Mouse (Mus musculus): Measurements from ENCODE around the gene Crtc3. TPM values are rescaled to one million over a fixed set of nuclear protein-coding genes. Genes with fewer than 3 reads are reported as not detected.

Gene Crtc3
- polyA plus RNA-seq, 1 experiment from 2014 or later: 17.8 TPM

GRCm38 (mm10) chr7:80670889-80671288, 17.8 kb downstream of the Crtc3 start:
- WGBS: 85% methylated on average over 6 of the region's 6 CpGs
- no peak overlapping the region for H3K4me2 ChIP-seq (ENCODE audit: low read depth, low read length)
- peaks cover 31% of the 10 kb centered on the region for H3K4me1 ChIP-seq (ENCODE audit: control insufficient read depth, insufficient read depth, low read length)
- no peak overlapping the region for H3K4me3 ChIP-seq (ENCODE audit: low read length)
- no peak for ATAC-seq (replicated peaks; ENCODE audit: extremely low read depth, insufficient read depth, low FRiP score)
- no peak overlapping the region for H3K27ac ChIP-seq (ENCODE audit: low read length)
- H3K9ac ChIP-seq (ENCODE audit: low read length): no peak overlapping the region
- H3K36me3 ChIP-seq (ENCODE audit: control insufficient read depth, insufficient read depth): peaks cover 9% of the 10 kb centered on the region; the same call in 1 of the 2 replicates
- no peaks in the 10 kb centered on the region for H3K9me3 ChIP-seq (replicated peaks; ENCODE audit: control insufficient read depth, low read length)
- no peaks in the 10 kb centered on the region for H3K27me3 ChIP-seq (ENCODE audit: control insufficient read depth, insufficient read depth, low read length)

DNA sequence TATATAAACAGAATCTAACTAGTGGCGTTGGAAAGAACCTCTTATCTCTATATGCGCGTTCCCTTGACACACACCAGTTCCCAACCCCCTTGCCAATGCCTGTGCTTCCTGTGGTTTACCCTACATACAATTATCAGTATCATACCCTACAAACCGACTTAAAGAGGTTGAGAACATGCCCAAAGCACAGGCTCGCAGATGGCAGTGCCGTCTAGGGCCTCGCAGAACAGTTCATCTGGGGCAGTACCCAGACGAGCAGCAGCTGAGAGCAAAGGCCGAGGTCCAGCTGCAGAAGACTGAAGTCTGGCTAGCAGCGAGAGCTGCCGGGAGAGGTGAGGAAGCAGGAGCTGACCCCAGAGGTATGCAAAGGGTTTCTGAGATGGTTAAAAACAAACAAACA, 21.5 kb downstream of the Crtc3 start:
- Histone ChIP-seq H3K27me3 (ENCODE audit: control insufficient read depth, insufficient read depth, low read length) (no peaks in the 10 kb centered on the region), H3K36me3 (ENCODE audit: control insufficient read depth, insufficient read depth) (0 out of 2 replicates have a peak, but pooled peaks cover under 1% of the 10 kb centered on the region), H3K4me1 (ENCODE audit: control insufficient read depth, insufficient read depth, low read length) (peaks cover 42% of the 10 kb centered on the region), H3K4me3 (ENCODE audit: low read length) (no peak overlapping the region), H3K9me3 (replicated peaks; ENCODE audit: control insufficient read depth, low read length) (no peaks in the 10 kb centered on the region), H3K9ac (ENCODE audit: low read length) (peak overlapping the region; percentile 59), H3K4me2 (ENCODE audit: low read depth, low read length) (peak overlapping the region; percentile 57), H3K27ac (ENCODE audit: low read length) (peak overlapping the region; percentile 97)
- ATAC-seq (replicated peaks; ENCODE audit: extremely low read depth, insufficient read depth, low FRiP score): peak; percentile 46; the same call in 1 of the 2 replicates
- 15% methylated on average over 11 of the region's 11 CpGs for WGBS

DNA sequence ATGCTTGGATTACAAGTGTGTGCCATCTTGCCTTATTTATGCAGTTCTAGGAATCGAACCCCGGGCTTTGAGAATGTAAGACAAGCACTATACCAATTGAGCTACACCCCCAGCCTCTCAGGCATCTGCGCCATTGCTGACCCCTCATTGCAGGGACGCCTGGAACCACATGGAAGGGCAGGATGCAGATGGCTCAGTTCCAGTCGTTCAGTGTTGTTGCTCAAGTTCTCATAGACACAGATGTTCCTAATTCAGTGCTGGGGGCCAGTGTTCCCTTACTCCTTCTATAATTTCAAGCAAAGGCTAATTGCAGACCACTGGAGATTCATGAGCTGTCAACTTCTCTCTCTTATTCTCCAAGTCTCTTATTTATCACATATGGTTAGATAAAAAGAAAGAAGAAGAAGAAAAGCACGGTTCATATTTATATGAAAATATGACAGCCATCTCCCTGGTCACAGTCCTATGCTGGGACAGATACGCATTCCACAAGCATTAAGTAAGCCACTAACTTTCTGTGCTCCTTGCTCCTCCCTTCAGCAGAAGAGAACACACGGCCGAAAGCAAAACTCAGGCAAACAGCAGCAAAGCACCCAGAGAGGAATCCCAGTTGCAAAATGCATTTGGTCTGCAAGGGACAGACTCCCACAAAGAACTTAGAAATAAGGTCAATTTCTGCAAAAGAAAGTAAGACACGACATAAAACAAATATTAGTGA, 22.3 kb downstream of the Crtc3 start:
- peak overlapping the region; percentile 97 for H3K27ac ChIP-seq (ENCODE audit: low read length)
- H3K4me1 ChIP-seq (ENCODE audit: control insufficient read depth, insufficient read depth, low read length): peaks cover 42% of the 10 kb centered on the region
- 34% methylated on average over 10 of the region's 10 CpGs for WGBS
- H3K27me3 ChIP-seq (ENCODE audit: control insufficient read depth, insufficient read depth, low read length): no peaks in the 10 kb centered on the region
- H3K4me2 ChIP-seq (ENCODE audit: low read depth, low read length): peak overlapping the region; percentile 57
- H3K9me3 ChIP-seq (replicated peaks; ENCODE audit: control insufficient read depth, low read length): no peaks in the 10 kb centered on the region
- peak; percentile 76 for ATAC-seq (replicated peaks; ENCODE audit: extremely low read depth, insufficient read depth, low FRiP score)
- H3K4me3 ChIP-seq (ENCODE audit: low read length): peak overlapping the region; percentile 18
- peak overlapping the region; percentile 59 for H3K9ac ChIP-seq (ENCODE audit: low read length)
- no peaks in the 10 kb centered on the region for H3K36me3 ChIP-seq (ENCODE audit: control insufficient read depth, insufficient read depth)

DNA sequence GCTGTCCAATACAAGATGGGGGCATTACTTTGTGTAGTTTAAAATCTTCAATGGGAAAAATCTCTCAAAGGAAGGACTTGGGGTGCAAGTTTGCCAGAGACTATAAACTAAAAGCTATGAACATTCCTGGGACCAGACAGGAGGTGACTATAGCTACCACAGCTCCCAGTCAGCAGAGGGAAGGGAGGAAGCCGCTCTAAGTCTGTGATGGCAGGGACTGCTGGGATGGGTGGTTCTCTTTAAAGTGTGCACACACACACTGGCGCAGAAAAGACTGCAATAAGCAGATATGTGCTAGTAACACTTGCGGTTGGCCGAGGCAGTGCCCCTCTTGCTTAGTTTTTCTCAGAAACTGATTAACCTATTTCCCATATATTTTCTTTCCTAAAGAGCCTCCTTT, 27.6 kb downstream of the Crtc3 start:
- H3K9ac ChIP-seq (ENCODE audit: low read length): no peak overlapping the region
- no peaks in the 10 kb centered on the region for H3K9me3 ChIP-seq (replicated peaks; ENCODE audit: control insufficient read depth, low read length)
- ATAC-seq (replicated peaks; ENCODE audit: extremely low read depth, insufficient read depth, low FRiP score): no peak
- no peaks in the 10 kb centered on the region for H3K36me3 ChIP-seq (ENCODE audit: control insufficient read depth, insufficient read depth)
- peaks cover 51% of the 10 kb centered on the region for H3K4me1 ChIP-seq (ENCODE audit: control insufficient read depth, insufficient read depth, low read length)
- H3K4me2 ChIP-seq (ENCODE audit: low read depth, low read length): no peak overlapping the region
- no peaks in the 10 kb centered on the region for H3K27me3 ChIP-seq (ENCODE audit: control insufficient read depth, insufficient read depth, low read length)
- 88% methylated on average over 4 of the region's 4 CpGs for WGBS
- H3K27ac ChIP-seq (ENCODE audit: low read length): peak overlapping the region; percentile 68
- H3K4me3 ChIP-seq (ENCODE audit: low read length): no peak overlapping the region

DNA sequence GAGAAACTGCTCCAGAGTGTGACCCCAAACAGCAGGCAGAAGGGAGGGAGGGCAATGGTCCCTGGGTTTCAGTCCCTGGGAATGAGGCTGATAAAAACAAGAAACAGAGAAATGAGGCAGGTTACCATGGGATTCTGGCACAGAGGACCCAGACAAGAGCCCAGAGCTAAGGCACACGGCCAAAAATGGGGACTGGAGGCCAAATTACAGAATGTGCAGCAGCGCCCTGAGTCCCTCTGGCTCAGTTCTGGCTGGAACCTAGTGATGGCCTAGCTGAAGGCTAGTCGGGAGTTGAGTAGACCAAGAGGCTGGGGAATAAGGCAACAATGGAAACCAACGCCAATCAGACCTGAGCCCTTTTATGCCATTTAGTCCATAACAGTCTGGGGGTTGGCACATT, 28.1 kb downstream of the Crtc3 start:
- Histone ChIP-seq H3K9me3 (replicated peaks; ENCODE audit: control insufficient read depth, low read length) (no peaks in the 10 kb centered on the region), H3K36me3 (ENCODE audit: control insufficient read depth, insufficient read depth) (no peaks in the 10 kb centered on the region), H3K4me1 (ENCODE audit: control insufficient read depth, insufficient read depth, low read length) (peaks cover 51% of the 10 kb centered on the region), H3K27me3 (ENCODE audit: control insufficient read depth, insufficient read depth, low read length) (no peaks in the 10 kb centered on the region), H3K4me2 (ENCODE audit: low read depth, low read length) (no peak overlapping the region), H3K27ac (ENCODE audit: low read length) (peak overlapping the region; percentile 68), H3K4me3 (ENCODE audit: low read length) (no peak overlapping the region), H3K9ac (ENCODE audit: low read length) (no peak overlapping the region)
- WGBS: 53% methylated on average over 4 of the region's 4 CpGs
- ATAC-seq (replicated peaks; ENCODE audit: extremely low read depth, insufficient read depth, low FRiP score): no peak; the same call in 1 of the 2 replicates

DNA sequence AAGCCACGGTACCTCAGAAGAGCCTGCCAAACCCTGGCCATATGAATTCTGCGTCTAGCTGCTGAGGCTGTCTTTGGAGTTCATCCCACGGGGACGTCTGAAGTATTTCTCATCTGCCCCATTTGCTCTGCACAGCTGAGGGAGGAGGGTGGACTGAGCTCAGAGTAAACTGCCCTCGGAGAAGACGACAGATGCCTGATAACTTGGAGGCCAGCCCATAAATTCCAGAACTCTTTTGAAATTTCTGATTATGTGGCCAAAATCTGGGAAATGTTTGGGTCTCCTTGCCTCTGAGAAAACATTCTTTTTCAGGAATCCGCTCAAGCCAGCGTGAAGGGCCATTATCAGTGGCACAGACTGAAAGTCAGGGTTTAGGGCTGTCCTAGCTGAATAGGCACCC, 30.8 kb downstream of the Crtc3 start:
- Histone ChIP-seq H3K27ac (ENCODE audit: low read length) (peak overlapping the region; percentile 85), H3K4me2 (ENCODE audit: low read depth, low read length) (0 out of 2 replicates have a peak overlapping the region, but pooled peaks have one; percentile 13), H3K9ac (ENCODE audit: low read length) (peak overlapping the region; percentile 43), H3K27me3 (ENCODE audit: control insufficient read depth, insufficient read depth, low read length) (no peaks in the 10 kb centered on the region), H3K36me3 (ENCODE audit: control insufficient read depth, insufficient read depth) (no peaks in the 10 kb centered on the region), H3K4me1 (ENCODE audit: control insufficient read depth, insufficient read depth, low read length) (peaks cover 64% of the 10 kb centered on the region), H3K4me3 (ENCODE audit: low read length) (no peak overlapping the region), H3K9me3 (replicated peaks; ENCODE audit: control insufficient read depth, low read length) (no peaks in the 10 kb centered on the region)
- peak; percentile 45 for ATAC-seq (replicated peaks; ENCODE audit: extremely low read depth, insufficient read depth, low FRiP score)
- WGBS: 25% methylated on average over 8 of the region's 8 CpGs

DNA sequence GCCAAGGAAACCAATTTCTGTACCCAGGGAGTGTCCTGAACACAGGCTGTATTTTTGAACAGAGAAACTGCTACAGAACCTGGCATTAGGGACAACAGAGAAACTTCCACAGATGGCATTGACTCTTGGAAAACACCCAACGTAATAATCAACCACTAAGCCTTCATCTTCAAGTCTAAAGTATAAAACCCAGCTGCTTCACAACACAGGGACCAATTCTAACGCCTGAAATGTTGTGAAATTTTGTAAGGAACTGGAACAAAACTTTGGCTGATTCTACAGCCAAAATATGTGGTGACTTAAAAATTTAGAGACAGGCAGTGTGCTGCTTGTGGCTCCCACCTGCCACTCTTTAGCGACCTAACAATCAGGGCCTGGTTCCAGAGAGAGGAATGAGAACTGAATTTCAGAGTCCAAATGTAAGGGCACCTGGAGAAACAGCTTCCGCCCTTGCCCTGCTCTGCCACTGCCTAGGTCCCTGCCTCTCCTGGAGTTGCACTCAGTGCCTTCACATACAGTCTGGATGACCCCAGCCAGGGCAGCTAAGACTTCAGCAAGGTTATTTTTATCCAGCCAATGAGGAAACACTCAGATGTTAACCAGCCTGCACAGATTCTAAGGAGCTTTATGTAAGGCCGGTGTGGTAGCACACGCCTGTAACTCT, 33.2 kb downstream of the Crtc3 start:
- WGBS: 39% methylated on average over 6 of the region's 6 CpGs
- Histone ChIP-seq H3K4me2 (ENCODE audit: low read depth, low read length) (peak overlapping the region; percentile 11; the same call in 1 of the 2 replicates), H3K4me3 (ENCODE audit: low read length) (no peak overlapping the region), H3K4me1 (ENCODE audit: control insufficient read depth, insufficient read depth, low read length) (peaks cover 61% of the 10 kb centered on the region), H3K9ac (ENCODE audit: low read length) (no peak overlapping the region; the same call in 1 of the 2 replicates), H3K27ac (ENCODE audit: low read length) (peak overlapping the region; percentile 79), H3K9me3 (replicated peaks; ENCODE audit: control insufficient read depth, low read length) (no peaks in the 10 kb centered on the region), H3K36me3 (ENCODE audit: control insufficient read depth, insufficient read depth) (no peaks in the 10 kb centered on the region), H3K27me3 (ENCODE audit: control insufficient read depth, insufficient read depth, low read length) (no peaks in the 10 kb centered on the region)
- ATAC-seq (replicated peaks; ENCODE audit: extremely low read depth, insufficient read depth, low FRiP score): peak; percentile 69

DNA sequence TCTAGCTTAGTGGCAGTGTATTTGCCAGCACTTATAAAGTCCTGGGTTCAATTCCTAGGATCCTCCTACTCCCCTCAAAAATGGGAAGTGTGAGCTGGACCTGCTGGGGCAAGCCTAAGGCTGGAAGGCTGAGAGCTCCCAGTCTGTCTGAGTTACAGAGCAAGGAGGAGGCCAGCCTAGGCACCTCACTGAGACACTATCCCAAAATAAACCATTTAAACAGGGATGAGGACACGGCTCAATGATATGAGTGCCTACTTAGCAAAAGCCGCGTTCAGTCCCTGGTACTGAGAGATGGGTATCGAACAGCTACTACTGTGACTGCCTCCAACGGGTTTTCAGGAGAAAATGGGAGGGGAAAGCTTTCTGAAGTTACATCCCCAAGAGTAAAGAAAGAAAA, 33.8 kb downstream of the Crtc3 start:
- Histone ChIP-seq H3K4me2 (ENCODE audit: low read depth, low read length) (no peak overlapping the region), H3K4me3 (ENCODE audit: low read length) (no peak overlapping the region), H3K4me1 (ENCODE audit: control insufficient read depth, insufficient read depth, low read length) (peaks cover 57% of the 10 kb centered on the region), H3K36me3 (ENCODE audit: control insufficient read depth, insufficient read depth) (no peaks in the 10 kb centered on the region), H3K27me3 (ENCODE audit: control insufficient read depth, insufficient read depth, low read length) (no peaks in the 10 kb centered on the region), H3K27ac (ENCODE audit: low read length) (peak overlapping the region; percentile 79; the same call in 1 of the 2 replicates), H3K9ac (ENCODE audit: low read length) (no peak overlapping the region), H3K9me3 (replicated peaks; ENCODE audit: control insufficient read depth, low read length) (no peaks in the 10 kb centered on the region)
- ATAC-seq (replicated peaks; ENCODE audit: extremely low read depth, insufficient read depth, low FRiP score): no peak; the same call in 1 of the 2 replicates
- WGBS: 49% methylated on average over 5 of the region's 5 CpGs

GRCm38 (mm10) chr7:80654393-80654792, 34.3 kb downstream of the Crtc3 start:
- Histone ChIP-seq H3K27me3 (ENCODE audit: control insufficient read depth, insufficient read depth, low read length) (no peaks in the 10 kb centered on the region), H3K9me3 (replicated peaks; ENCODE audit: control insufficient read depth, low read length) (no peaks in the 10 kb centered on the region), H3K27ac (ENCODE audit: low read length) (no peak overlapping the region), H3K4me3 (ENCODE audit: low read length) (no peak overlapping the region), H3K4me2 (ENCODE audit: low read depth, low read length) (no peak overlapping the region), H3K4me1 (ENCODE audit: control insufficient read depth, insufficient read depth, low read length) (peaks cover 57% of the 10 kb centered on the region), H3K36me3 (ENCODE audit: control insufficient read depth, insufficient read depth) (no peaks in the 10 kb centered on the region), H3K9ac (ENCODE audit: low read length) (no peak overlapping the region)
- WGBS: 83% methylated on average over 7 of the region's 7 CpGs
- no peak for ATAC-seq (replicated peaks; ENCODE audit: extremely low read depth, insufficient read depth, low FRiP score)

Data from heart, embryonic 16.5 days (tissue).